Mouse (Mus musculus) liver, adult (tissue): Measurements from ENCODE around the gene Wap.

Experiments used
- GATA4 ChIP-seq: IDR thresholded peaks from 2 replicates; pipeline ENCODE4 v1.6.1; 2014; ENCODE audit warnings: mild to moderate bottlenecking, low read length; ENCODE audit not compliant: insufficient replicate concordance

Gene Wap

DNA sequence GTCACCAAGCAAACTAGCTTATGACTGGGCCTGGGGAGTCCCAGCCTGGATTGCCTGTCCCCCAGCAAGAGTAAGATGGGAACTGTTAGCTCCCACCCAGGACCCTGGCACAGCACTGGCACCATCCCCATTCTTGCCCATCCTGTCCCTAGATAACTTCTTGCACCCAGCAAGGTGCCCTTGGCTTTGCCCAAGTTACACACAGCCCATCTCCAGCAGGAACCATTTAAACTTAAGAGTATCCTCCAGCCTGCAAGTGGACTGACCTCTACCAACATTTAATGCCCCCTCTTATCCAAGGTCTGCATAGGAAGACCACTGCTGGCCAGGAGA is 33.9 kb downstream of the Wap start:
- no peak for TF ChIP-seq GATA4

DNA sequence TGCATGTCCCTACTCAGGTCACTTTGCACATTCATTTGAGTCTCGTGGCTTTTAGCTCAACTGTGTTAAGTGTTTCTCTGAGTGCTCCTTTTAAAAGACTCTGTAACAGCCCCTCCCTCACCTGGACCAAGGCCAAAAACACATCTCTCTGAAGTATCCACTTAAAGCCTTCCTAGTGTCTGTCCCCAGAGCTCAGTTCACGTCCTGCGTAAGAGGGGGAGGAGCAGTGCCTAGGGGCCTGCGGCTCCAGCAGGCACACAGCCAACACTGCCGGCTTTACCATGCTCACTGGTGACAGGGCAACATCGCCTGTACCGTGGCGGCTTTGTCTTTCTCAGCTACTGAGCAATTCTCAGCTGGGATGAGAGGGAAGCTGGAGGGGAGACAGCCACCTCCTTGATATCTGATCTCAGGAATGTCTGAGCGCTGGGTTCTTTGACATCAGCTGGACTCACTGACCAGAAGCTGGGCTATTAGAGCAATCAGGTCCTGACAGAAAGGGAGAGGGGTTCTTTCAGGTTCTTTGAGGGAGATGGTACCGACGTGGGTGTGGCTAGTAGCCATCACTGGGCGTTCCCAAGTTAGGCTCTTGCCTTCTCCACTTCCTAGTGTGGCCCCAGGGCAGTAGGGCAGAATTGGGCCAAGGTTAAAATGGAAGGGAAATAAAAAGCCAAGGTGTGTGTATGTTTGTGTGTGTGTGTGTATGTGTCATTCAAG is 34.4 kb downstream of the Wap start:
- TF ChIP-seq GATA4, result no peak

DNA sequence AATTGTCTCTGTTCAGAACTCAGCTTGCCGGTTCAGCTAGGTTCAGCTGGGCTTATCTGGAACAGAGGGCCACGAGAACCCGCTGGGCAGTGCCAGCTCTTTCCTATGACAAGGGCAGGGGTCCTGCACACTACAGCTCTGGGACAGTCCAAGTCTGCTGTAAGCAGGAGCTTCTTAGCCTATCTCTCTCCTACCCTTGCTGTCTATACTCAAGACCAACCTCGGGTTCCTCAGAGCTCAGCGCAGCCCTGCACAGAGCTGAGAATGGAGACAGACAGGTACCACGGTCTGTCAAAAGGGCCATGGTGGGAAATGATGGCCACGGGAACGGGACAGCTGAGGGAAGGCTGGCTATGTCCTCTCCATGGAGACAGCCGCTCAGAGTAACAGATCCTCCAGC is 35.2 kb downstream of the Wap start:
- TF ChIP-seq GATA4, result no peak

DNA sequence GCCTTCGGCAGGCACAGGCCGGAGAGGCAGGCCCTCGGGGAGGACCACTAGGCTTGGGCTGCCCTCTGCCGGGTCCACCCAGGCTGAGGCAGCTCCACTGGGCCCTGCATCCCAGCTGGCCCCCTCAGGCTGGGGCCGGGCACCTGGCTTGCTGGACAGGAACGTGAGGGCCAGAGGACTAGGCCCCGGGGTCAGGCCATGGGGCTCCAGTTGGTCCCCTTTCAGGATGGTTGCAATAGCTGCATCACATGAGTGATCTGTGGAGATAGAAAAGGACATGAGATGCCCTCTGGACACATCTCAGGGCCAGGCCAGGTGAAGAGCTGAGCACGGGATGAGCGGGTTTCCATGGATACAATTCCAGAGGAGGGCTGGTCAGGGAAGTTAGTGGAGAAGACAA is 35.8 kb downstream of the Wap start:
- TF ChIP-seq GATA4, result no peak

DNA sequence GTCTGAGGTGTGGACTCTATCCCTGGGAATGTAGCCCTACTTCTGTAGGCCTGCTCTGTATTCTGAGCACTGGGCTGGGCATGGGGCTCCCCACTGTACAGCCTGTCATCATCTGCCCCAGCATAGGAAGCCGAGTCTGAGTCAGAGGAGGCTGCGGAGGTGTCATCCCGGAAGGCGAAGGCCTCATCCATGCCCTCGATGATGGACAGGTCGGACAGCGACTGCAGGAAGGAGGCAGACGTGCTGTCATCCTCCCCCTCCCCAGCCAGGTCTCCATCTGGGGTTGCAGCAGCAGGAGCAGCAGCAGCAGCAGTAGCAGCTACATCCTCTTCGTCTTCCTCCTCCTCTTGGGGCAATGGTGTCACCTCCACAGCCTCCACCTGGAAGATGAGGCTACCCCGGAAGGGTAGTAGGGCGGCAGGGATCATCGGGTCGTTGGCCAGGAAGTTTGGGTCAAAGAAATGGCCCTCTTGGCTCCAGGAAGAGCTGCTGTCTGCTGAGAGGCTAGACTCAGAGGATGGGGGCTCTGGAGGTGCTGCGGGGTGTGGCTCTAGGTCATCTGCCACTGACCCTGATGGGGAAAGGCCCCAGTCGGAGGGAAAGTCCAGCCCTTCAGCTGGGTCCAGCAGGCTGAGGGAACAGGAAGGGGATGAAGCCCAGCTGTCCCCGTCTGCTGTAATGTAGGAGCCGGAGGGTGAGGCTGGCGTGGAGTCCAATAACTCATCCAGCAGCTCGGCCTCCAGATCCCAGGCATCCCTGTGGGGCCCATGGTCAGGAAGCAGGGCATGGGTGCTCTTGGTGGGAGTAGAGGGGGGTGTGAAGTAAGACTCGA is 36.6 kb downstream of the Wap start:
- no peak for TF ChIP-seq GATA4

GRCm38 (mm10) chr11:6600284-6600944 is 38.0 kb downstream of the Wap start:
- no peak for TF ChIP-seq GATA4

DNA sequence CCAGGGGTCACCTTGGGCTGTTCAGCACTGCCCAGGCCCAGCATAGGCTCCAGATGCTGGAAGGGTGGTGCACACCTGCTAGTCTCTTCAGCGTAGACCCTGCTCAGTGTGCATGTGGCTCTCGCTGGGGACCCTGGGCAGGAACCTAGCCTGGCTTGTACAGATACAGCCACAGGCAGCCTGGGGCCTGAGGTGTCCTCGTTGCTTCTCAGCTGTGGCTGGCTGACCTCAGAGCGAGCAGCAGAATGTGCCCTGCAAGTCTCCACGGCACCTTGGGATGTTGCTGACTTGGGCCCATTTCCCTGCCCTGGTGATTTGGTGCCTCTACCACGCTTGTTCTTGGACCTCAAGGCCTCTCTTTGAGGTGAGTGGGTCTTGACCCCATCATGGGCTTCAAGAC is 38.6 kb downstream of the Wap start:
- no peak for TF ChIP-seq GATA4

DNA sequence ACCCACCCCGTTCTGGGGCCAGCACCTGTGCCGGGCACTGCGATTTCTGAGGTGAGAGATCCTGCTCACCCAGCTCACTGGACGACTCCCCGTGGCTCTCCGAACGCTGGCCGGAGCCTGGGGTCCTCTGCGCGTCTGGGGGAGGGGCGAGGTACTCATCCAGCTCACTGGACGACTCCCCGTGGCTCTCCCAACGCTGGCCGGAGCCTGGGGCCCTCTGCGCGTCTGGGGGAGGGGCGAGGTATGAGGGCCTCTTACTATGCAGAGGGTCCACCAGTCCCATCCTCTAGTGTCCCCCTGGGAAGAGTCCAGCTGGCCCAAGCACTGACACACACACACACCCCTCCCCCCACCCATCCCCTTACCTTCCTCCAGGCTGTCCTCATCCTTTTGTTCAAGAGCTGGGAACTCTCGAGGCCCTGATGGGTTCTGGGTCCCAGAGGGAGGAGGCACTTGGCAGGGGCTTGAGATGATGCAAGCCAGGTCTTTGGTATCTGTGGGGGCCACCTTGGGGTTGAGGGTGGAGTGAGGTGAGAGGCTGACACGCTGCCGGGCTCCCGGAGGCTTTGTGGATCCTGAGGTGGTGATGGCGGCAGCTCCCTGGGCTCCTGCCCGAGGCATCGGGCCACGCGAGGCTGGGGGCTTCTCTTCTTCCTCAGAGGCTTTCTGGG is 39.3 kb downstream of the Wap start:
- no peak for TF ChIP-seq GATA4

DNA sequence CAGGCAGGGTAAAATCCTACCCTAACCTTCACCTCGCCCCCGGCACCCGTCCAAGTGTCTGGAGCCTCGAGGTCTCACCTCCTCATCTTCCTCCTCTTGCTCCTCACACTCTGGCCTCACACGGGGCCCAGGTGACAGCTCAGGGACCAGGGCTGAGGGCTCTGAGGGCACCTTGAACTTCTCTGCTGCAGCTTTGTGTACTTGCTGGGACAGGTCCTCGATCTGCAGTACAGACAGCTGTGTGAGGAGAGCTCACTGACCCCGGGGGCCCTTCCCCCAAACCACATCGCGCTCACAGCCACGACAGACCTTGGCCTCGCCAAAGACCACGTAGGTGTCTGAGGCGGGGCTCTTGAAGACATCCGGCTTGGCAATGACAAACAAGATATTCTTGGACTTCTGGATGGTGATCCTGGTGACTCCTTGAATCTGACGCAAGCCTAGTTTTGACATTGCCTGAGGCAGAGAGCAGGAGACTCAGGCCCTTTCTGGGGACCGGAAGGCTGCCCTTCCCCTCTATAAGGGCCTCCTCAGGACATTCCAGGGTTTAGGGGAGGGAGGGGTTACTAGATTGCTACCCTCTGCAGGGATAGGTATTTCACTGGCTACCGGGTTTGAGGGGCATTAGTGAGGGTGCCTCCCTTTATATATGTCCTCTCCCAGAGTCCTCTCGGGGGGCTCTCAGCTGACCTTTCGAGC is 40.1 kb downstream of the Wap start:
- no peak for TF ChIP-seq GATA4

DNA sequence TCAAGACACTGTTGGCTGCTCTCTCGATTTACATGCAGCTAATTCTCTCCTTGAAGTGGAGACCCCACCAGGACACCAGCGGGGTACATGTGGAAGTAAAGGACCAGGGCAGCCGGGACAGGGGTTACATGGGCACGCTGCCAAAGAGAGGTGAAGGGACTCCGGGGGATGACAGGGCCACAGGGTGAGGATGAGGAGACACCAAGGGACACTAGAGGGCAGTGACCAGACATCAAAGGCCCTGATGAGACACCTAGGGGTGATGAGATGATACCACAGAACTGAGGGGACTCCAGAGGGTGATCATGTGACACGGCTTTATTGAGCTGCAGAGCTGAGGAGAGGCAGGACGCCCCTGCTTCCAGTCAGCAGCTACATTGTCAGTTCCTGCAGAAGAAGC is 40.9 kb downstream of the Wap start:
- no peak for TF ChIP-seq GATA4

DNA sequence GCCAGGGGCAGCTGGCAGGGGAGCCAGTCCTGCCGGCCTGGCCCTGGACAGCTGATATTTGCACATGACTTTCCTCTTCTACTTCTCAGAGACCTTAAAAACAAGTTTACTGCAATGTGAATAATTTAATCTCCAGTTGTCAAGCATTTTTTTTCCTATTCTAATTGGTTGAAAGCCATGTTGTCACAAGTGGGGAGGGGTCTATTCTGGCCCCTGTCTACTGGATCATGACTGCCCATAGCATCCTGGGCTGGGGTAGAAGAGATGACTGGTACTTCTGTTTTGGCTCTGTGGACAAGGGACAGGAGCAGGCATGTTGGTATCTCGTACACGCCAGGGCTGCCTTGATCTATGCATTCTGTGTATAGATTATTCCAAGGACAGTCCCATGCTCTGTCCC is 41.8 kb downstream of the Wap start:
- TF ChIP-seq GATA4, result no peak

GRCm38 (mm10) chr11:6596205-6596604 is 42.2 kb downstream of the Wap start:
- no peak for TF ChIP-seq GATA4

- TF ChIP-seq GATA4, result no peak
These were observed 43.1 kb downstream of the Wap start for GRCm38 (mm10) chr11:6595339-6595738.

GRCm38 (mm10) chr11:6594845-6595244 is 43.6 kb downstream of the Wap start:
- TF ChIP-seq GATA4, result no peak

DNA sequence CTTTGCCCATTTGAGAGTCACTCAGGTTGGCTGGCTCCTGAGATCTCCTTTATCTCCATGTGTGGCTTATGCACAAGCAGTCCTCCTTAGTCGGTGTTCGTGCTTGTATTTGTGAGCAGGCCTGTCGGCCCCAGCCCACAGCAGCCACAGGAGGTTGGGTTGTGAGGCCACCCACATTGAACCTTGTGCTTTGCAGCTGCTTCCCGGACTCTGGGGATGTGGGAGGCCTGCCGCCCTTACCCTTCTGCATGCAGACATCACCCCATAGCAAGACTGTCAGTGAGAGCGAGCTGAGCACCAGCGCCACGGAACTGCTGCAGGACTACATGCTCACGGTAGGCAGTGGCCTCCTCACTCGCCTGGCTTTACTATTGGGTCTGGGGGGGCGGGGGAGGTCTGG is 45.0 kb downstream of the Wap start:
- TF ChIP-seq GATA4, result no peak
